Mouse (Mus musculus): ENCODE data around the gene Xrcc4. TPM values are rescaled to one million over a fixed set of nuclear protein-coding genes. Genes with fewer than 3 reads are reported as not detected.
A peak's percentile ranks its signal among the peaks of the same experiment; 100 is the strongest.
"Not testable (repeated sequence)": the region's sequence is repeated elsewhere in the genome, so short reads cannot be mapped to it uniquely, and the experiment has no call there.

Gene Xrcc4
- polyA plus RNA-seq, 1 experiment from 2014 or later: 16.3 TPM

DNA sequence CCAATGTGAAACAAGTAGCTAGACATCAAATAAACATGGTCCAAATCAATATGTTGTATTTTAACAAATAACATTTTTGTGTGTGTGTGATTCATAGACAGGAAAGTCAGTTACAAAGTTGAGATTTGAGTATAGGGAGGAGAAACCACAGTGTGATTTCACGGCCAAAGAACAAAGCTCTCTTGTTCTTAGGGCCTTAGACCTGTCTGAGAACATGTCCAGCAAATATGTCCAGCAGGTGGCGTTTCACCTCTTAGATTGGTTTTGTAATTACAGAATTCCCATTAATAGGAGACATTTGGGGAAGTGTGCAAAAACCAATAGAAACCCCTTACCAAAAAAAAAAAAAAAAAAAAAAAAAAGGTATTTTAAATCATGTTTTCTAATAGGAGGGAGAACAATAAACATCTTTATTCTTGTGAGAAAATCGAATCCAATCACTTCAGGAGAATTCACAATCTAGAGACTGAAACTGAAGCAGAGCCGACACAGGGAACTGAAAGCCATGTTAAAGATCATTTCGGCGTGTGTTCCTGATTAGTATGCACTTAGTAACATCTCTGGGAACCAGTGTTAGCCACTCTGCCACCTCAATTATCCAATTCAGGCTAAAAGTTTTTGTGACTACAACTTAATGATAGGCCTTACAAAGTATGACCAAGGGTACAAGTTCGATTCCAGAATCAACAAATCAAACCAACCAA is 310.0 kb downstream of the Xrcc4 start:
- Histone ChIP-seq H3K27me3 (ENCODE audit: control insufficient read depth, insufficient read depth, low read depth, low read length) (no peaks in the 10 kb centered on the region), H3K4me2 (ENCODE audit: low read length) (no peak overlapping the region), H3K4me1 (ENCODE audit: control insufficient read depth, insufficient read depth, low read length) (no peaks in the 10 kb centered on the region), H3K27ac (ENCODE audit: low read length) (no peak overlapping the region), H3K36me3 (ENCODE audit: control insufficient read depth, insufficient read depth, low read length) (no peaks in the 10 kb centered on the region), H3K9me3 (replicated peaks; ENCODE audit: control insufficient read depth, low read length, poor library complexity, severe bottlenecking) (no peaks in the 10 kb centered on the region), H3K9ac (ENCODE audit: low read depth, low read length) (no peak overlapping the region), H3K4me3 (ENCODE audit: low read depth, low read length) (no peak overlapping the region)
- peak; percentile 73 for ATAC-seq
- 58% methylated on average over 7 of the region's 7 CpGs for WGBS

DNA sequence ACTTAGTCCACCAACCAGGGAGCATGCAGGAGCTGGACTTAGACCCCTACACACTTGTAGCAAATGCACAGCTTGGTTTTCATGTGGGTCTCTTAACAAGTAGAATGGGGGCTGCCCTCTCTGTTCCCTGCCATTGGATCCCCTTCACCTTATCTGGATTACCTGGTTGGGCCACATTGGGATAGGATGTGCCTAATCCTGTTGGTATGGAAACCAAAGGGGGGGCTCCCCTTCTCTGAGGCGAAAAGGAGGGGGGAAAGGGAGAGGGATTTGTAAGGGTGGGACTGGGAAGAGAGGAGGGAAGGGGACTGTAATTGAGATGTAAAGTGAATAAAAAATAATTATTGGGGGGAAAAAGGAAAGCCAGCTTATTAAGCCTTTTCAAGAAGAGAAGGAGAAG is 311.6 kb downstream of the Xrcc4 start:
- Histone ChIP-seq H3K27ac (ENCODE audit: low read length) (no peak overlapping the region), H3K9ac (ENCODE audit: low read depth, low read length) (no peak overlapping the region), H3K4me1 (ENCODE audit: control insufficient read depth, insufficient read depth, low read length) (no peaks in the 10 kb centered on the region), H3K4me3 (ENCODE audit: low read depth, low read length) (no peak overlapping the region), H3K27me3 (ENCODE audit: control insufficient read depth, insufficient read depth, low read depth, low read length) (no peaks in the 10 kb centered on the region), H3K9me3 (replicated peaks; ENCODE audit: control insufficient read depth, low read length, poor library complexity, severe bottlenecking) (no peaks in the 10 kb centered on the region), H3K36me3 (ENCODE audit: control insufficient read depth, insufficient read depth, low read length) (no peaks in the 10 kb centered on the region), H3K4me2 (ENCODE audit: low read length) (no peak overlapping the region)
- no peak for ATAC-seq
- WGBS: 0% methylated on average over 1 of the region's 1 CpGs

DNA sequence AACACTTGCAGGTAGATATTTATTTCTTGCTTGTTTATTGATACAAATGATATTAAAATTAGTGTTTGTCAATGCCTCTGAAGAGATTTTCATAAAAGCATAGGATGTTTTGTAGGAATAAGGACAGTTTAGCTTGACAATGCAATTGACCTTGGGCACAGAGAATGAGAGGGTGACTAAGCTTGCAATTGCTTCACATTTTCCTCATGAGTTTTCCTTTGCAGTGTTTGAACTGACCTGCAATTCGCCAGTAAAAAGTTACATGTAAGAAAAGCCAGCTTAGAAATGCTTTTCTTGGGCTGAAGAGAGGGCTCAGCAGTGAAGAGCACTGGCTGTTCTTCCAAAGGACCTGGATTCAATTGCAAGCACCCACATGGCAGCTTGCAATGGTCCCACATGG is 312.3 kb downstream of the Xrcc4 start:
- Histone ChIP-seq H3K27ac (ENCODE audit: low read length) (no peak overlapping the region), H3K4me2 (ENCODE audit: low read length) (no peak overlapping the region), H3K27me3 (ENCODE audit: control insufficient read depth, insufficient read depth, low read depth, low read length) (no peaks in the 10 kb centered on the region), H3K4me3 (ENCODE audit: low read depth, low read length) (no peak overlapping the region), H3K9ac (ENCODE audit: low read depth, low read length) (no peak overlapping the region), H3K9me3 (replicated peaks; ENCODE audit: control insufficient read depth, low read length, poor library complexity, severe bottlenecking) (no peaks in the 10 kb centered on the region), H3K4me1 (ENCODE audit: control insufficient read depth, insufficient read depth, low read length) (no peaks in the 10 kb centered on the region), H3K36me3 (ENCODE audit: control insufficient read depth, insufficient read depth, low read length) (no peaks in the 10 kb centered on the region)
- no peak for ATAC-seq
- WGBS: 91% methylated on average over 1 of the region's 1 CpGs

DNA sequence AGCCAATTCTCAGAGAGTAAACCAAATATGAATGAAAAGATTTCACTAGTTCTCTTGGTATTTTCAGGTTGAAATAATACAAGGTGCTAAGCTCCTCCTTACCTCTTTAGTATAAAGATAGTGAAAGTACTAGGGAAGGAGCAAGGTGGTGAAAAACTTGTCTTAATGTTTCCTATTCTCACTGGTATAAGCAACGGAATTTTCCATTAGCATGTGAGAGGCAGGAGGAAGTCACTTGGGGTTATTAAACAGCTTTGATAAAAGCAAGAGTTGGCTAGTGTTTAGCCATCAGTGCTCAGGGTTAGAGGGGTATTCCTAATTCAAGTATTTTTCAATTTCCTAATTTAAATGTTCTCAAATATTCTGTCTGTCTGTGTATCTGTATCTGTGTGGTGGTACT is 322.9 kb downstream of the Xrcc4 start:
- H3K9ac ChIP-seq (ENCODE audit: low read depth, low read length): no peak overlapping the region
- no peak overlapping the region for H3K4me3 ChIP-seq (ENCODE audit: low read depth, low read length)
- ATAC-seq: no peak
- H3K36me3 ChIP-seq (ENCODE audit: control insufficient read depth, insufficient read depth, low read length): no peaks in the 10 kb centered on the region
- H3K4me2 ChIP-seq (ENCODE audit: low read length): no peak overlapping the region
- WGBS: 69% methylated on average over 1 of the region's 1 CpGs
- H3K4me1 ChIP-seq (ENCODE audit: control insufficient read depth, insufficient read depth, low read length): no peaks in the 10 kb centered on the region
- no peaks in the 10 kb centered on the region for H3K27me3 ChIP-seq (ENCODE audit: control insufficient read depth, insufficient read depth, low read depth, low read length)
- H3K27ac ChIP-seq (ENCODE audit: low read length): no peak overlapping the region
- no peaks in the 10 kb centered on the region for H3K9me3 ChIP-seq (replicated peaks; ENCODE audit: control insufficient read depth, low read length, poor library complexity, severe bottlenecking)

DNA sequence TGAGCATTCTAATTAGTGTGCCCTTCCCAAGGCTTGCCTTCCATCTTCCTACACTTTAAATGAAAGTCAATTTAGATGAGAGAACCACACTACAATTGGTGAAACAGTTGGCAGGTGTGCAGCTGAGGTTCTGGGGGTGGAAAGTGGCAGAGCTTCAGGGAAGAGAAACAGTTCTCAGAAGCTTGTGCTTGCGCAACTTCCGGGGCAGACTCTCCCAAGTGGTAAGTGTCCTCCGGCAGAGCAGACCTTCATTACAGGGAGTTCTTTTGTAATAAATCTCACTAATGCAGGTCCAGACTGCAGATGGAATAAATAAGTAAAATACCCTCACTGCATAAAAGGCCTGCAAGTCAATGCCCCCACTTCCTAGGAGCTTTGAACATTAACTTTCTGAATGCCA is 323.4 kb downstream of the Xrcc4 start:
- 96% methylated on average over 3 of the region's 3 CpGs for WGBS
- Histone ChIP-seq H3K27me3 (ENCODE audit: control insufficient read depth, insufficient read depth, low read depth, low read length) (no peaks in the 10 kb centered on the region), H3K36me3 (ENCODE audit: control insufficient read depth, insufficient read depth, low read length) (no peaks in the 10 kb centered on the region), H3K4me1 (ENCODE audit: control insufficient read depth, insufficient read depth, low read length) (no peaks in the 10 kb centered on the region), H3K27ac (ENCODE audit: low read length) (no peak overlapping the region), H3K9ac (ENCODE audit: low read depth, low read length) (no peak overlapping the region), H3K4me2 (ENCODE audit: low read length) (no peak overlapping the region), H3K4me3 (ENCODE audit: low read depth, low read length) (no peak overlapping the region), H3K9me3 (replicated peaks; ENCODE audit: control insufficient read depth, low read length, poor library complexity, severe bottlenecking) (no peaks in the 10 kb centered on the region)
- no peak for ATAC-seq

DNA sequence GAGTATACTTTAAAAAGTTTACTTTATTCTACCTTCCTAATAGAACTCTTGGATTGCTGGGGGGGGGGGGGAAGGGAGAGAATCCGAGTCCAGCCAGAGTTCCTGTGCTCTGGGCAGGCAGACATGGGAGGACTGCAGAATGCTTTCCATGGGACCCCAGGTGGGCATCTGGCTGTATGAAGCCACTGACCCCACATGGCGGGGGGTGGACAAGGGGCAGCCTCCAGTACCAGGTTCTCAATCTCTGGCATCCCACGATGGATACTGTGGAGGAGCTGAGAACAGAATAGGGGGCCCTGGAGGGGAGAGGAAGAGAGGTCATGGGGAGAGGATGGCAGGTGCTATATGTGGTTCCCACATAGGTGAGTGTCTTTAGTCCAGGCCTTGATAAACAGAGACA is 327.1 kb downstream of the Xrcc4 start:
- no peaks in the 10 kb centered on the region for H3K9me3 ChIP-seq (replicated peaks; ENCODE audit: control insufficient read depth, low read length, poor library complexity, severe bottlenecking)
- no peak overlapping the region for H3K4me3 ChIP-seq (ENCODE audit: low read depth, low read length)
- H3K4me2 ChIP-seq (ENCODE audit: low read length): no peak overlapping the region
- no peak overlapping the region for H3K9ac ChIP-seq (ENCODE audit: low read depth, low read length)
- 59% methylated on average over 3 of the region's 3 CpGs for WGBS
- no peaks in the 10 kb centered on the region for H3K36me3 ChIP-seq (ENCODE audit: control insufficient read depth, insufficient read depth, low read length)
- no peak overlapping the region for H3K27ac ChIP-seq (ENCODE audit: low read length)
- no peak for ATAC-seq
- no peaks in the 10 kb centered on the region for H3K4me1 ChIP-seq (ENCODE audit: control insufficient read depth, insufficient read depth, low read length)
- no peaks in the 10 kb centered on the region for H3K27me3 ChIP-seq (ENCODE audit: control insufficient read depth, insufficient read depth, low read depth, low read length)

DNA sequence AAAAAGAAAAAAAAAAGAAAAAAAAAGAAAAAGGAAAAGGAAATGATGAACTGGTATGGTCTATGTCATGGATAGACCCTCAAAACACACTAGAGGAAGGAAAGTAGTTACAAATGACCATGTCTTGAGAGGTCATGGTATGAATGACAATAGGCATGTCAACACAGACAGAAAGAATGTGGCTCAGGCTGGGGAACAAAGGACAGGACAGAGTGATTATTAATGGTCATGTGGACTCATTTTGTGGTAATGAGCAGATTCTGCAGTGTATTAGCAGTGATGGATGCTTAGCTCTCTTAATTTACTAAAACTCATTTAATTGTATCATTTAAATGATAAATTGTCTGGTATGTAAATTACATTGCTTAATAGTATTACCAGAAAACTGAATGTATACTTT is 333.1 kb downstream of the Xrcc4 start:
- Histone ChIP-seq H3K9me3 (replicated peaks; ENCODE audit: control insufficient read depth, low read length, poor library complexity, severe bottlenecking) (no peaks in the 10 kb centered on the region), H3K27me3 (ENCODE audit: control insufficient read depth, insufficient read depth, low read depth, low read length) (no peaks in the 10 kb centered on the region), H3K36me3 (ENCODE audit: control insufficient read depth, insufficient read depth, low read length) (no peaks in the 10 kb centered on the region), H3K4me2 (ENCODE audit: low read length) (no peak overlapping the region), H3K9ac (ENCODE audit: low read depth, low read length) (no peak overlapping the region), H3K4me3 (ENCODE audit: low read depth, low read length) (no peak overlapping the region), H3K27ac (ENCODE audit: low read length) (no peak overlapping the region), H3K4me1 (ENCODE audit: control insufficient read depth, insufficient read depth, low read length) (no peaks in the 10 kb centered on the region)
- ATAC-seq: no peak

DNA sequence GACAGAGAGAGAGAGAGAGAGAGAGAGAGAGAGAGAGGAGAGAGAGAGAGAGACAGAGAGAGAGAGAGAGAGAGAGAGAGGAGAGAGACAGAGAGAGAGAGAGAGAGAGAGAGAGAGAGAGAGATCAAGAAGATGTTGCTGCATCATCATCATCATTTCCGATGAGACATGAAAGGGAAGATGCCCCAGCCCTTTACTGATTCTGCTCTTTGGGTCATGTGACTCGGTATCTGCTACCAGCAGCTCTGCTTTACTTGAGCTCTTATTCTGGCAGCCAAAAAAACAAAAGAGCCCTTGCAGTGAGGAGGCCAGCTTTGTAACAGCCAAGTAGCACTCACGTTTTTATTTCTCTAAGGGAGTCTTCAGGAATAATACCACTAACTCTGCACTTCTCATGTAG is 338.8 kb downstream of the Xrcc4 start:
- H3K4me2 ChIP-seq (ENCODE audit: low read length); H3K9ac ChIP-seq (ENCODE audit: low read depth, low read length); H3K9me3 ChIP-seq (replicated peaks; ENCODE audit: control insufficient read depth, low read length, poor library complexity, severe bottlenecking); H3K27ac ChIP-seq (ENCODE audit: low read length); H3K36me3 ChIP-seq (ENCODE audit: control insufficient read depth, insufficient read depth, low read length); H3K27me3 ChIP-seq (ENCODE audit: control insufficient read depth, insufficient read depth, low read depth, low read length); ATAC-seq; H3K4me3 ChIP-seq (ENCODE audit: low read depth, low read length); H3K4me1 ChIP-seq (ENCODE audit: control insufficient read depth, insufficient read depth, low read length): not testable (repeated sequence)
- WGBS: 12% methylated on average over 3 of the region's 3 CpGs

DNA sequence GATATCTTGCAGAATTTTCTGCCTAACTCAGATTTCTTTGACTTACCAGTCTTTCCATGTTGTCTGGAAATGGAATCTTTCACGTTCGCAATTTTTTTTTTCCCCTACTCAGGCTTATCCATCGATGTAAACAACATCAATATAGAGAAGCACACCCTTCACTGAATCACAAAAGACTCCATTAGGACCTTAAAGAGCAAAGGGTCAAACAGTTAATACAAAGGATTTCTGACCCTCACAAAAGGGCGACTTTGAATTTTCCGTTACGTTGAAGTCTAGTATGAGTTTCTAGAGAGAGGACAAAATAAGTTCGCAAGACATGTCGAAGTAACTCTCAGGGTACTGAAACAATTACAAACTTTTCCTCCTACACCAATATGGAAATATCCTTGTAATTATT is 346.2 kb downstream of the Xrcc4 start:
- Histone ChIP-seq H3K27ac (ENCODE audit: low read length) (no peak overlapping the region), H3K36me3 (ENCODE audit: control insufficient read depth, insufficient read depth, low read length) (no peaks in the 10 kb centered on the region)
- ATAC-seq: no peak

More for the DNA sequence above, 346.2 kb downstream of the Xrcc4 start:
- Histone ChIP-seq H3K9me3 (replicated peaks; ENCODE audit: control insufficient read depth, low read length, poor library complexity, severe bottlenecking) (no peaks in the 10 kb centered on the region), H3K4me2 (ENCODE audit: low read length) (peak overlapping the region; percentile 99), H3K4me3 (ENCODE audit: low read depth, low read length) (peak overlapping the region; percentile 67), H3K27me3 (ENCODE audit: control insufficient read depth, insufficient read depth, low read depth, low read length) (0 out of 2 replicates have a peak, but pooled peaks cover 3% of the 10 kb centered on the region), H3K4me1 (ENCODE audit: control insufficient read depth, insufficient read depth, low read length) (peaks cover 7% of the 10 kb centered on the region), H3K9ac (ENCODE audit: low read depth, low read length) (peak overlapping the region; percentile 75; the same call in 1 of the 2 replicates)
- WGBS: 7% methylated on average over 8 of the region's 8 CpGs

Measured in midbrain, embryonic 16.5 days (tissue).